Mouse (Mus musculus): ENCODE data around the gene Ncaph2.

DNA sequence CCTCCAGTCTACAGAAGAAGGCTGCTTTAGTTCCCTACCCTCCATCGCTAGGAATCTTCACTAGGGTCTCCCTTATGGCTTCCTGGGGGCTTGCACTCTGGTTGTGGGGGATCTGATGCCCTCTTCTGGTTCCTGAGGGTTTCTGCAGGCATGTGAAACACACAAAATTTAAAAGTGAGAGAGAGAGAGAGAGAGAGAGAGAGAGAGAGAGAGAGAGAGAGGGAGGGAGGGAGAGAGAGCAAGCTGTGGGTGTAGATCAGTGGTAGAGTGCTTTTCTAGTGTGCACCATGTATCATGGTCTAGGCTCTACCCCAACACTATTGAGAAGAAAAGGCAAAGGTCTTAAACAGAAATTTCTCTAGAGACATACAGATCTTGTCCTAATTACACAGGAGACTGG is 13.8 kb upstream of the Ncaph2 start:
- TF ChIP-seq POLR2A (IDR thresholded peaks at IDR 0.05; ENCODE audit: borderline replicate concordance, low read depth, low read length) = no peak
- TF ChIP-seq CTCF (IDR thresholded peaks at IDR 0.05; ENCODE audit: low read depth, low read length) = no peak

Measured in bone marrow macrophage, adult 2 months (primary cell).